Mouse (Mus musculus): Measurements from ENCODE around the gene Endod1. TPM values are rescaled to one million over a fixed set of nuclear protein-coding genes. Genes with fewer than 3 reads are reported as not detected.

Gene Endod1
- polyA plus RNA-seq, 1 experiment from 2014 or later: 10.8 TPM

DNA sequence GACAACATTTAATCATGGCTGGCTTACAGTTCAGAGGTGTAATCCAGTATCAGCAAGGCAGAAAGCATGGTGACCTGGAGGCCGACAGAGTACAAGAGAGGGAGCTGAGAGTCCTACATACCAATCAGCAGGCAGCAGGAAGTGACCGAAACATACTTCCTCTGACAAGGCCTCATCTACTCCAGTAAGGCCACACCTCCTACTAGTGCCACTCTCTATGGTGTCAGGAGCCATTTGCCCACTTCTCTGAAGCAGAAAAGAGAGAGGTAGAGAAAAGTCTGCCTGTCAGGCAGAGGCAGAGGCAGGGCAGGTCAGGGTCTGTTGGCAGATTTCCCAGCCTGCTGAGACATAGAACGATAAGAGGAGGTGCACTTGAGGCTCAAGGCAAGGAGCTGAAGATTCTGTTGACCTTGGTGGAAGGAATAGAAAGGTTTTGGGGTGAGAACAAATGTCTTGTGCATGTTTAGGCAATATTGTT lies 10.6 kb upstream of the Endod1 start:
- ATAC-seq (ENCODE audit: insufficient number of reproducible peaks, insufficient read depth, low FRiP score, low TSS enrichment, low read depth): no peak

DNA sequence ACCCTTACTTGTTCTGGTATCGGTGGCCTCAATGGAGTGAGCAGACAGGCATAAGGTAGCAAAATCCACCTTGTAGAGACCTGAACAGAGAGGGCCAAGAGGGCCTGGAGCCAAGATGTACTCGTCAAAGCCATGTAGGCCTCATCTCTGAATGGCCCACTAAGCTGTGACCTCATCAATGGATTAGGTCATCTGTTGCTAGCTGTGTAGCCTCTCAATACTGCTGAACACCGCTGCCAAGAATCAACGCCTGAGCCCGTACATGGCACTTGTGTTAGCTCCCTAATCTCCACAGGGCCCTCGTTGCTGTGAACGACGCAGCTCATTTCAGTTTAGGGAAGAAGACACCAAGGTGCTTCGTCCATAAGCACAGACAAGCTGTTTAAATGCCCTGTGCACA lies 10.0 kb upstream of the Endod1 start:
- H3K9me3 ChIP-seq: no peaks in the 10 kb centered on the region
- WGBS: 91% methylated on average over 9 of the region's 9 CpGs

More for the DNA sequence above, 10.6 kb upstream of the Endod1 start:
- Histone ChIP-seq H3K4me3 (no peak overlapping the region), H3K36me3 (no peaks in the 10 kb centered on the region), H3K27ac (no peak overlapping the region), H3K9me3 (no peaks in the 10 kb centered on the region), H3K9ac (no peak overlapping the region), H3K4me2 (no peak overlapping the region), H3K27me3 (no peaks in the 10 kb centered on the region), H3K4me1 (no peaks in the 10 kb centered on the region)
- 79% methylated on average over 3 of the region's 3 CpGs for WGBS

DNA sequence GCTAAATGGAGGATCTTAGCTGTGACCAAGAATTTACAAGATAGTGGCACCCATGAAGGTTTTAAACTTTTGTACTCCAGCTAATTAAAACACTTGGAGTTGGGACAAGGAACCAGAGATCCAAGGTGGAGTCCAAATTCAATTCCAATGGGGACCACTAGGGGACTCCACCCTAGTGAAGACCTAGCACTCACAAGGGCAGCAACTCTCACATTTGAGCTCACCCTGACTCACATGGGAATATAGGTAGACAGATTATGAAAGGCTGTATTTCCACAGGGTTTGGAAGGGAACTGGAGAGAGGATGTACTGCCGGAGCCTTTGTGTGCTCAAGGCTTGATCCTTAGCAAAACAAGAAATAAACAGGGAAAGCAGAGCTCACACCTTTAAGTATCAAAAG lies 9.0 kb upstream of the Endod1 start:
- ATAC-seq (ENCODE audit: insufficient number of reproducible peaks, insufficient read depth, low FRiP score, low TSS enrichment, low read depth): no peak
- Histone ChIP-seq H3K36me3 (no peaks in the 10 kb centered on the region), H3K4me2 (no peak overlapping the region), H3K4me3 (no peak overlapping the region), H3K27ac (no peak overlapping the region), H3K27me3 (no peaks in the 10 kb centered on the region), H3K4me1 (no peaks in the 10 kb centered on the region), H3K9ac (no peak overlapping the region), H3K9me3 (no peaks in the 10 kb centered on the region)
- WGBS: 85% methylated on average over 1 of the region's 1 CpGs

More for the DNA sequence above, 10.0 kb upstream of the Endod1 start:
- H3K36me3 ChIP-seq: no peaks in the 10 kb centered on the region
- no peak overlapping the region for H3K4me3 ChIP-seq
- H3K27me3 ChIP-seq: no peaks in the 10 kb centered on the region
- no peaks in the 10 kb centered on the region for H3K4me1 ChIP-seq
- no peak for ATAC-seq (ENCODE audit: insufficient number of reproducible peaks, insufficient read depth, low FRiP score, low TSS enrichment, low read depth)
- H3K4me2 ChIP-seq: no peak overlapping the region
- H3K27ac ChIP-seq: no peak overlapping the region
- no peak overlapping the region for H3K9ac ChIP-seq

DNA sequence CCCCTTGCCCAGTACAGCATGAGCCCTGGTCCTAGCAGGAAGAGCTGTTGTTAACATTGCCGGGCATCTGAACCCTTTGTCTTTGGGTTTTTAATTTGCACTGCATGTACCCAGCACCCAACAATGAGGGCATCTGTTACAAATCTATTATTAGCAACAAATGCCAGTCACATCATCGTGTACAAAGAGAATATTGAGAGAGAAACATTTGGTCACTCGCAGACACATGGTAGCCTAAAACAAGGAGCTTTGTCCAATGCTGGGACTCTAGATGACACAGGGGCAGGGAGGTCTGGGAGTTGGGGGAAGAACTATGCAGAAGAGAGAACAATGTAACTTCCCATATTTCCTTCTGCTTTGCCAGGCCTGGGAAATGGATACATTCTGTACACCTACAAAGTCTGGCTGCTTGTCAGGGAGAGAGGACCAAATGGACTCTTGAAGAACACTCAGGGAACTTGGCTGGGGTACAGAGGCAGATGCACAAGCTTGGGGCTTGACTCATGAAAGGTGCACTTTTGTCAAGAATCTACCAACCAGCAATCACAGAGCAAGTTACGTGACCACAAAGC lies 7.8 kb upstream of the Endod1 start:
- WGBS: 67% methylated on average over 4 of the region's 4 CpGs
- H3K9me3 ChIP-seq: no peaks in the 10 kb centered on the region
- no peak overlapping the region for H3K4me2 ChIP-seq
- no peaks in the 10 kb centered on the region for H3K4me1 ChIP-seq
- no peaks in the 10 kb centered on the region for H3K27me3 ChIP-seq
- no peak overlapping the region for H3K4me3 ChIP-seq
- H3K9ac ChIP-seq: no peak overlapping the region
- no peaks in the 10 kb centered on the region for H3K36me3 ChIP-seq
- no peak overlapping the region for H3K27ac ChIP-seq
- ATAC-seq (ENCODE audit: insufficient number of reproducible peaks, insufficient read depth, low FRiP score, low TSS enrichment, low read depth): no peak

DNA sequence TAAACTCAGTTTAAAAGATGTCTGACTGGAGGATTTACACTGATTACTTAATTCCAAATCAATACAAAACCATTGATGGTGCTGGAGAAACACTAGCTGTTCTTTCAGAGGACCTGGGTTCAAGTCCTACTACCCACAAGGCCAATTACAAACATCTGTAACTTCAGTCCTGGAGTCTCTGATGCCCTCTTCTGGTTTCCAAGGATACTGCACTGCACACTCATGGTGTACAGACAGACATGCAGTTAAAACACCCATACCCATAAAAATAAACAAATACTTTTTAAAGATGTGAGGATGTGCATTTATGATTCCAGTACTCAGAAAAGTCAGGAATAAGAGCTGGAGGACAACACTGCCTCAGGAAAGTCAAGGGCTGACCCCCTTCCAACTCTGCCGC lies 6.7 kb upstream of the Endod1 start:
- no peaks in the 10 kb centered on the region for H3K27me3 ChIP-seq
- no peaks in the 10 kb centered on the region for H3K4me1 ChIP-seq
- no peak overlapping the region for H3K4me2 ChIP-seq
- no peak for ATAC-seq (ENCODE audit: insufficient number of reproducible peaks, insufficient read depth, low FRiP score, low TSS enrichment, low read depth)
- no peak overlapping the region for H3K9ac ChIP-seq
- WGBS: 94% methylated on average over 1 of the region's 1 CpGs
- no peaks in the 10 kb centered on the region for H3K9me3 ChIP-seq
- H3K4me3 ChIP-seq: no peak overlapping the region
- no peaks in the 10 kb centered on the region for H3K36me3 ChIP-seq
- H3K27ac ChIP-seq: no peak overlapping the region

DNA sequence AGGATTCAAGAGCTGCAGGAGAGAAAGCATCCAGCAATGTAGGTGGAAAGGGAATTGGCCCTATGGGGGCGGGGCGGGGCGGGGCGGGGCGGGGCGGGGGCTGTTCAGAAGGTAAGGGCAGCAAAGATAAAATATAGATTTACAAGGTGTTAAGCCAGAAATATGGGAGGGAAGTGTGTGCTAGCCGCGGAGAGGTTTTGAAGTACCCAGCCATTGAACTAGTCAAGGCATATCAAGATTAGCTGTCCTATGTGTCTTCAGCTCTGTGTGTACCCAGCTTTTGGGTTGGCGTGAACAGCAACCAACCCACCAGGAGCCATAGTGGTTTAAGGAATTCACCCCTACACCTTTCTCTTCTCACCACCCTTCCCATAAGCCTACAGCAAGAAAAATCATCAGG lies 5.5 kb upstream of the Endod1 start:
- 73% methylated on average over 9 of the region's 9 CpGs for WGBS
- Histone ChIP-seq H3K36me3 (no peaks in the 10 kb centered on the region), H3K9ac (no peak overlapping the region), H3K9me3 (no peaks in the 10 kb centered on the region), H3K27ac (no peak overlapping the region), H3K4me1 (no peaks in the 10 kb centered on the region), H3K27me3 (0 out of 2 replicates have a peak, but pooled peaks cover 6% of the 10 kb centered on the region), H3K4me3 (no peak overlapping the region), H3K4me2 (no peak overlapping the region)
- no peak for ATAC-seq (ENCODE audit: insufficient number of reproducible peaks, insufficient read depth, low FRiP score, low TSS enrichment, low read depth)

DNA sequence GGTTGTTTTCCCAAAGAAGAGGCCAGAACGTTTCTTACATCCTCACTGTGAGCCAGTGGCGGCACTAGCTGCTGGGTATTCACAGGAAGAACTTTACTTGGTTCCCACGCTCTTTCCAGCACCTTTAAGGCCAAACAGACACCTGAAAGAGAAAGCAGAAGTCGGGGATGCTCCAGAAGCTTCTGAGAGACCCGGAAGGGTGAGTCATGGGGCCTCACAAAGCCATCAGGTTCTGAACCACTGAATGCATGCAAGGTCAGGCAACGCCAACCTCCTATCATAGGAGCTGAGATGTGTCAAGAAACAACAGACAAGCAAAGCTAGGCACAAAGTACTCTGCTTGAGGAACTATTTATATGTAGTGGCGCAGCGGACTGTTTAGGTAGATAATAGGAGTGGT lies 4.4 kb upstream of the Endod1 start:
- no peak for ATAC-seq (ENCODE audit: insufficient number of reproducible peaks, insufficient read depth, low FRiP score, low TSS enrichment, low read depth)
- Histone ChIP-seq H3K4me2 (no peak overlapping the region), H3K9me3 (no peaks in the 10 kb centered on the region), H3K27ac (no peak overlapping the region), H3K9ac (no peak overlapping the region), H3K36me3 (no peaks in the 10 kb centered on the region), H3K4me1 (peaks cover 5% of the 10 kb centered on the region; the same call in 1 of the 2 replicates), H3K4me3 (no peak overlapping the region), H3K27me3 (0 out of 2 replicates have a peak, but pooled peaks cover 6% of the 10 kb centered on the region)
- WGBS: 90% methylated on average over 8 of the region's 8 CpGs

DNA sequence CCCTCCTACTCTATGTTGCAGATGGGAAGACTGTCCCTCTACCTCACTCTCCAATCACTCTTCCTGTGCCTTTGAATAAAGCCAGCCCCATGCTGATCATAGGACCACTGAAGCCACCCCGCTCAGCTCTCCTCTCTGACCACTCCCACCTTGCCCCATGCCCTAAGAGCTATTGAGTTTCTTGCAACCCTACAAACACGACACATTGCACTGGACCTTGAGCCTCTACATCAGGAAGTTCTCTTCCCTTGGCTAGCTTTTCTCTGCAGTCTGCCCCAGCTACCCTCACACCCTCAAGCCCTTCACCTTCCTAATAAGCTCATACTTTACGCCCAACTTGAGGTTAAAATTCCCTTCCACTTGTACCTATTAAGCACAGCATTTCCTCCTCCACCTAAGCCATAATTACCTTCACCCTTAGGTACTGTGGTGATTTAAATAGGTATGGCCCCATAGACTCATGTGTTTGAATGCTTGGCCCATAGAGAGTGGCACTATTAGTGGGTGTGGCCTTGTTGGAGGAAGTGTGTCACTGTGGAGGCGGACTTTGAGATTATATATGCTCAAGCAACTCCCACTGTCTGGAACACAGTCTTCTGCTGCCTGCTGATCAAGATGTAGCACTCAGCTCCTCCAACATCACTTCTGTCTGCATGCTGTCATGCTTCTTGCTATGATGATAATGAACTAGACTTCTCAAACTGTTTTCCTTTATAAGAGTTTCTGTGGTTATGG lies 2.0 kb upstream of the Endod1 start:
- no peaks in the 10 kb centered on the region for H3K9me3 ChIP-seq
- H3K27ac ChIP-seq: no peak overlapping the region
- no peak overlapping the region for H3K9ac ChIP-seq
- no peak for ATAC-seq (ENCODE audit: insufficient number of reproducible peaks, insufficient read depth, low FRiP score, low TSS enrichment, low read depth)
- no peak overlapping the region for H3K4me2 ChIP-seq
- peaks cover 20% of the 10 kb centered on the region; the same call in 1 of the 2 replicates for H3K27me3 ChIP-seq
- peaks cover 17% of the 10 kb centered on the region for H3K4me1 ChIP-seq
- 81% methylated on average over 4 of the region's 4 CpGs for WGBS
- H3K36me3 ChIP-seq: no peaks in the 10 kb centered on the region
- no peak overlapping the region for H3K4me3 ChIP-seq

DNA sequence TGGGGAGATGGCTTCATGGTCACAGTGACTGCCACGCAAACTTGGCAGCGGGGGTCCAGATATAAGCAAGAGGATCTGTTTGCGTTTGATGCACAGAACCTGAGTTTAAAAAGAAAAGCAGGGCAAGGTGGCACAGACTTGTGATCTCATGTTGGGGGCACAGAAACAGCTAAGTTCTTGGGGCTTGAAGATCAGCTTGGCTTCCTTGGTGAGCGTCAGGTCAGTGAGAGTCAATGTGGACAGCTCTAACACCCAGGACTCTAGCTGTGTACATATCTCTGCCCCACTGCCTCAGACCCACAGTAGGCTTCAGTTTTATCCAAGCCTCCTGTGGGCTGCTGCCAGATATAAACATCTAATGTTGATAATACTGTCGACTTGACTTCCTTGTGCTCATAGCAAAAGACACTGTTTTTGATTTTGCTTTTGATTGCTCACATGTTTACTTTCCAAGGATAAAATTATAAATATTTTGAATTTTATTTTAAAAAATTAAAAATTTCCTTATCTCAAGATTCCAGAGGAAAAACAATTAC lies 1.0 kb upstream of the Endod1 start:
- Histone ChIP-seq H3K4me2 (no peak overlapping the region), H3K27me3 (peaks cover 20% of the 10 kb centered on the region; the same call in 1 of the 2 replicates), H3K9ac (no peak overlapping the region), H3K27ac (no peak overlapping the region), H3K4me1 (peaks cover 17% of the 10 kb centered on the region), H3K4me3 (no peak overlapping the region), H3K9me3 (no peaks in the 10 kb centered on the region), H3K36me3 (no peaks in the 10 kb centered on the region)
- ATAC-seq (ENCODE audit: insufficient number of reproducible peaks, insufficient read depth, low FRiP score, low TSS enrichment, low read depth): no peak
- 79% methylated on average over 5 of the region's 5 CpGs for WGBS

DNA sequence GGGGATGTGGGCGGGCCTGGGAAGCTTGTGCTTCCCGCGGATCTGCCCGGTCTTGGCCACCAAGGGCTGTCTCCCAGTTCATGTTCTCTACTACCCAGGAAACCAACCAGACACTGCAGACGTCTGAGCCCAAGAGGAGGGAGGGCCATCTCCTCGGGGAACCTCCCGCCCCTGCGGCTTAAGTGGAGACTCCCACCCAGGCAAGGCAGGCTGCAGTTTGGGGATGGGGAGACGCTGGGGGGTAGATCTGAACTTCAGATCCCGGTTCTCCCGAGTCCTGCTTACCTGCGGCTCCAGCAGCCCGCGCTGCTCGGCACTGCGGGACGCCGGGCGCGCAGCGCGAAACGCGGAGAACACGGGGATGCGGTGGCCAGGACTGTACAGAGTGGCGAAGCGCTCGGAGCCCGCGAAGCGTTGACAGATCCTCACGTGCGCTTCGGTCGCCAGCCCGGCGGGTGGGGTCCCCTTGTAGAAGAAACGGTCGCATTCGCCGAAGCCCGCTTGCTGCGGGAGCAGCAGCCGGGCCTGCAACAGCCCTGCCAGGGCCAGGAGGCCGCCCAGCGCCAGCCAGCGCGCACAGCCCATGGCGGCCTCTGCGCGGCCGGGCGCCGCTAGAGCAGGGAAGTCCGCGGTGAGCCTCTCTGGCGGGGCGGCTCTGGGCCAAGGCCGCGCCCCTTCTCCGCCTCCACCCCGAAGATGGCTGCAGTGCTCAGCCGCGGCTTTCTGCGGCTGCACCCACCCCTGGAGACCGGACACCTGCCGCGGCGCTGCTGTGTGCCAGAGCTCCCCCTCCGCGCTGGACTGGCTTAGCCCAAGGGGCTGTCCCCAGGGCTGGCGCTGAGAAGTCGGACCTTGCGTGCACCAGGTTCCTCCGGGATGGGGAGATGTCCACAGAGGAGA lies 671 bp downstream of the Endod1 start:
- H3K4me2 ChIP-seq: peak overlapping the region; percentile 96
- under 1% methylated on average over 75 of the region's 76 CpGs for WGBS
- peaks cover 20% of the 10 kb centered on the region; the same call in 1 of the 2 replicates for H3K27me3 ChIP-seq
- H3K9ac ChIP-seq: peak overlapping the region; percentile 80
- H3K4me1 ChIP-seq: peaks cover 17% of the 10 kb centered on the region
- H3K36me3 ChIP-seq: no peaks in the 10 kb centered on the region
- peak; percentile 91 for ATAC-seq (ENCODE audit: insufficient number of reproducible peaks, insufficient read depth, low FRiP score, low TSS enrichment, low read depth)
- H3K27ac ChIP-seq: peak overlapping the region; percentile 80
- H3K4me3 ChIP-seq: peak overlapping the region; percentile 71
- no peaks in the 10 kb centered on the region for H3K9me3 ChIP-seq

DNA sequence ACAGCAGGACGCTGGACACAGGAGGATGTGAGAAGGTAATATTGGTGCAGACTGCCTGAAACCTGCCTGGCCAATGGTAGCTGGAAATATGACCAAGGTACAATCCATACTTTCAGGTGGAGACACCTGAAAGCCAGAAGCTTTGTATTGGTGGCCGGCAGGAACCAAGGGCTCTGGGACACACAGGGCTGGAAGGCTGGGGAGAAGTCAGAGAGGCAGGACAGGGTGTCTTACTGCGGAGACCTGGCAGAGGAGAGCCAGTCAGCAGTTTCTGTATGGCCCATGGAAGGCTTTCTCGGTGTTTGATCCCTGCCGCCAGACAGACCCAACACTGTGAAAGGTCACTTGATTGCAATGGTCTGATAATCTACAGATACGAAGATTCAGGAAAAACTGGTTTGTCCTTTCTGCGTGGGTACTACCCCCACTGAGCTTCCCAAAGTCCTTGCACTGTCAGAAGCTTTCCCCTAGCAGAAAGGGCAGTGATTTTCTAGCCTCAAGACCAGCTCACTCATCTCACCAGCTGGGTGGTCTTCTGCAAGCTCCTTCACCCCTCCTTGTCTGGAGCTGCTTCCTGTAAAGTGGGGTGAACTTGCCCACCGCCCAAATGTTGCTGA lies 1.4 kb downstream of the Endod1 start:
- ATAC-seq (ENCODE audit: insufficient number of reproducible peaks, insufficient read depth, low FRiP score, low TSS enrichment, low read depth): no peak
- peaks cover 20% of the 10 kb centered on the region; the same call in 1 of the 2 replicates for H3K27me3 ChIP-seq
- H3K9me3 ChIP-seq: no peaks in the 10 kb centered on the region
- H3K4me3 ChIP-seq: peak overlapping the region; percentile 71
- peaks cover 17% of the 10 kb centered on the region for H3K4me1 ChIP-seq
- WGBS: 24% methylated on average over 8 of the region's 8 CpGs
- peak overlapping the region; percentile 96 for H3K4me2 ChIP-seq
- peak overlapping the region; percentile 80 for H3K9ac ChIP-seq
- peak overlapping the region; percentile 80; the same call in 1 of the 2 replicates for H3K27ac ChIP-seq
- H3K36me3 ChIP-seq: no peaks in the 10 kb centered on the region

All from embryonic facial prominence, embryonic 13.5 days (tissue).